In genomic region chr4:45067742-45068141, GRCm38 (mm10) we compare ENCODE assay signal across 30 mouse cellular contexts. TPM values are rescaled to one million over a fixed set of nuclear protein-coding genes. Genes with fewer than 3 reads are reported as not detected.
DNase-seq lines count a peak whose midpoint lies in the region; ATAC-seq and TF ChIP-seq lines count a peak whose summit lies in the region.
"Had no signal": no experiment of that assay in that cellular context is flagged by ENCODE, and none has a peak within 500 bp of the region (broad histone marks: within the 10 kb centered on the region; RNA-seq: fewer than 3 reads in every experiment).

No protein-coding gene starts in this region.

- no peak for TF ChIP-seq CTCF in CH12.LX (conservative IDR thresholded peaks at IDR 0.05 in 1 of 2, IDR thresholded peaks at IDR 0.05 in 1 of 2; ENCODE audit: low read depth in 2 of 2, low read length in 2 of 2)

- H3K9me3 ChIP-seq in CH12.LX (replicated peaks; ENCODE audit: low read length), result no peaks in the 10 kb centered on the region
- H3K9me3 ChIP-seq in embryonic facial prominence, embryonic 15.5 days (replicated peaks), result no peaks in the 10 kb centered on the region
- no peaks in the 10 kb centered on the region for H3K9me3 ChIP-seq in forebrain, embryonic 15.5 days
- H3K9me3 ChIP-seq in intestine, embryonic 16.5 days (ENCODE audit: control insufficient read depth, low read length), result no peaks in the 10 kb centered on the region
- H3K9me3 ChIP-seq: G1E; heart, embryonic 12.5 days; liver, embryonic 15.5 days; midbrain, embryonic 12.5 days; neural tube, embryonic 13.5 days had no signal

- TF ChIP-seq EP300 in CH12.LX (IDR thresholded peaks at IDR 0.05; ENCODE audit: low read length), result no peak

- H3K4me1 ChIP-seq in CH12.LX (ENCODE audit: control insufficient read depth in 1 of 2, insufficient read depth in 2 of 2), result peaks cover 3 to 39% of the 10 kb centered on the region in 2 experiments
- no peaks in the 10 kb centered on the region for H3K4me1 ChIP-seq in embryonic facial prominence, embryonic 15.5 days
- 0 out of 2 replicates have a peak, but pooled peaks cover 3% of the 10 kb centered on the region for H3K4me1 ChIP-seq in forebrain, embryonic 15.5 days
- peaks cover 4% of the 10 kb centered on the region; the same call in 1 of the 2 replicates for H3K4me1 ChIP-seq in intestine, embryonic 16.5 days (ENCODE audit: control insufficient read depth, insufficient read depth, low read length)

- no peak overlapping the region for H3K4me3 ChIP-seq in CH12.LX (replicated peaks in 1 of 3; ENCODE audit: low read depth in 2 of 3, low read length in 2 of 3, poor library complexity in 1 of 3)
- no peak overlapping the region for H3K4me3 ChIP-seq in embryonic facial prominence, embryonic 15.5 days (replicated peaks)
- no peak overlapping the region for H3K4me3 ChIP-seq in forebrain, embryonic 15.5 days
- no peak overlapping the region for H3K4me3 ChIP-seq in intestine, embryonic 16.5 days (ENCODE audit: low read length)
- H3K4me3 ChIP-seq: erythroblast, embryonic 14.5 days; gastrocnemius, adult 2 months; heart, adult 2 months; heart, embryonic 12.5 days; liver, embryonic 15.5 days; megakaryocyte, embryonic 14.5 days; midbrain, embryonic 12.5 days; neural tube, embryonic 13.5 days had no signal

- H3K36me3 ChIP-seq in CH12.LX (replicated peaks in 1 of 2; ENCODE audit: control insufficient read depth in 1 of 2, insufficient read depth in 1 of 2, low read length in 1 of 2), result no peaks in the 10 kb centered on the region
- H3K36me3 ChIP-seq in embryonic facial prominence, embryonic 15.5 days, result peaks cover 4% of the 10 kb centered on the region; the same call in 1 of the 2 replicates
- H3K36me3 ChIP-seq in forebrain, embryonic 15.5 days, result no peaks in the 10 kb centered on the region
- H3K36me3 ChIP-seq in intestine, embryonic 16.5 days (ENCODE audit: control insufficient read depth, insufficient read depth, low read length), result no peaks in the 10 kb centered on the region
- H3K36me3 ChIP-seq: heart, embryonic 12.5 days; liver, embryonic 15.5 days; midbrain, embryonic 12.5 days; neural tube, embryonic 13.5 days had no signal

- dilution Hi-C loops in CH12.LX (cut with MboI; ENCODE audit: extremely low pct_ligation_motif_present, extremely low pct_unique_long_range_greater_than_20kb, low sequenced_read_pairs), result no loop called here

- no peak overlapping the region for H3K9ac ChIP-seq in CH12.LX (ENCODE audit: insufficient read depth, low read depth)
- H3K9ac ChIP-seq in embryonic facial prominence, embryonic 15.5 days, result no peak overlapping the region
- H3K9ac ChIP-seq in forebrain, embryonic 15.5 days (replicated peaks), result no peak overlapping the region
- H3K9ac ChIP-seq in intestine, embryonic 16.5 days (ENCODE audit: low read depth, low read length), result no peak overlapping the region
- H3K9ac ChIP-seq: heart, embryonic 12.5 days; hindbrain, embryonic 14.5 days; liver, embryonic 15.5 days; lung, embryonic 14.5 days; midbrain, embryonic 12.5 days; neural tube, embryonic 13.5 days had no signal

- in situ Hi-C loops in CH12.LX (cut with MboI; ENCODE audit: low pct_ligation_motif_present, low pct_unique_long_range_greater_than_20kb, low sequenced_read_pairs), result no loop called here

- H3K4me2 ChIP-seq in CH12.LX (ENCODE audit: insufficient read depth, low read depth, poor library complexity, severe bottlenecking), result no peak overlapping the region
- no peak overlapping the region for H3K4me2 ChIP-seq in embryonic facial prominence, embryonic 15.5 days (replicated peaks)
- no peak overlapping the region for H3K4me2 ChIP-seq in forebrain, embryonic 15.5 days (replicated peaks)
- no peak overlapping the region for H3K4me2 ChIP-seq in intestine, embryonic 16.5 days (ENCODE audit: low read depth, low read length)
- H3K4me2 ChIP-seq: heart, embryonic 12.5 days; hindbrain, embryonic 14.5 days; liver, embryonic 15.5 days; lung, embryonic 14.5 days; midbrain, embryonic 12.5 days; neural tube, embryonic 13.5 days had no signal

- no peak for TF ChIP-seq POLR2A in CH12.LX (IDR thresholded peaks at IDR 0.05; ENCODE audit: low read depth, low read length)

- H3K27me3 ChIP-seq in CH12.LX (replicated peaks), result no peaks in the 10 kb centered on the region
- no peaks in the 10 kb centered on the region for H3K27me3 ChIP-seq in embryonic facial prominence, embryonic 15.5 days
- H3K27me3 ChIP-seq in forebrain, embryonic 15.5 days, result no peaks in the 10 kb centered on the region
- H3K27me3 ChIP-seq in intestine, embryonic 16.5 days (replicated peaks; ENCODE audit: control insufficient read depth, insufficient read depth, low read length), result no peaks in the 10 kb centered on the region
- H3K27me3 ChIP-seq: heart, embryonic 12.5 days; liver, embryonic 15.5 days; midbrain, embryonic 12.5 days; neural tube, embryonic 13.5 days had no signal

- peak; percentile 92 for DNase-seq in A20 (ENCODE audit: low read depth, low spot score)
- DNase-seq in CH12.LX (ENCODE audit: extremely low read depth), result peak; percentile 57
- DNase-seq in adrenal gland, postnatal 36 days, result no peak
- DNase-seq: adrenal gland, postnatal 14 days; cerebellum, adult 18-20 months; cerebellum, postnatal 10 days; gastrocnemius, adult 2 months; gastrocnemius, postnatal 36 days; heart, adult 2 months; heart, postnatal 4 days; kidney, adult 18-20 months; kidney, postnatal 4 days; liver; lung, embryonic 14.5 days; lung, postnatal 14 days; thymus, adult 2 months; thymus, postnatal 36 days had no signal

- no peaks in the 10 kb centered on the region for H3K79me2 ChIP-seq in CH12.LX (replicated peaks; ENCODE audit: control insufficient read depth, extremely low read depth, insufficient read depth, poor library complexity, severe bottlenecking)

- H3K27ac ChIP-seq in CH12.LX (ENCODE audit: insufficient read depth, low read depth), result no peak overlapping the region
- H3K27ac ChIP-seq in embryonic facial prominence, embryonic 15.5 days (replicated peaks), result no peak overlapping the region
- no peak overlapping the region for H3K27ac ChIP-seq in forebrain, embryonic 15.5 days (replicated peaks)
- no peak overlapping the region for H3K27ac ChIP-seq in intestine, embryonic 16.5 days (ENCODE audit: low read length)
- H3K27ac ChIP-seq: gastrocnemius, adult 2 months; heart, adult 2 months; hindbrain, embryonic 14.5 days; liver, embryonic 15.5 days; midbrain, embryonic 12.5 days; neural tube, embryonic 13.5 days had no signal

- no peak for TF ChIP-seq RAD21 in CH12.LX (IDR thresholded peaks at IDR 0.05; ENCODE audit: low read depth, low read length)

- 79% methylated on average over 4 of the region's 4 CpGs for WGBS in embryonic facial prominence, embryonic 15.5 days
- 82% methylated on average over 4 of the region's 4 CpGs for WGBS in forebrain, embryonic 15.5 days
- 82% methylated on average over 4 of the region's 4 CpGs for WGBS in intestine, embryonic 16.5 days

- ATAC-seq in embryonic facial prominence, embryonic 15.5 days (ENCODE audit: insufficient number of reproducible peaks, low FRiP score, low TSS enrichment, low read depth), result peak; percentile 47; the same call in 1 of the 2 replicates
- ATAC-seq in megakaryocyte progenitor cell, adult 5-6 weeks (replicated peaks; ENCODE audit: poor library complexity), result peak; percentile 49; the same call in 1 of the 2 replicates
- no peak for ATAC-seq in forebrain, embryonic 15.5 days (replicated peaks)
- no peak for ATAC-seq in intestine, embryonic 16.5 days
- ATAC-seq: forebrain, embryonic 14.5 days had no signal

RNA-seq across cellular contexts. Expression of gene Fbxo10, which starts 16.7 kb away (rescaled TPM):
- total RNA-seq in CH12.LX (2012; rRNA removed) (0.97 and 1.4 TPM in 2 replicates), CH12.LX (2014; rRNA removed) (0.39 and 0.49 TPM in 2 replicates)
- polyA plus RNA-seq in CH12.LX (2012; ENCODE audit: insufficient read length, low read depth), result 0.64 and 0.71 TPM in 2 replicates
- polyA plus RNA-seq in embryonic facial prominence, embryonic 15.5 days (2015; fragmentation: Nextera tagmentation; extraction: Ambion mirVana), result 20.0 and 20.5 TPM in 2 replicates
- total RNA-seq in megakaryocyte progenitor cell, adult 5-6 weeks (2015), result 1.2 and 3.1 TPM in 2 replicates
- total RNA-seq in megakaryocyte progenitor cell, adult 5-6 weeks (2017), result 1.8 and 3.1 TPM in 2 replicates
- 24.5 and 25.8 TPM in 2 replicates for polyA plus RNA-seq in forebrain, embryonic 15.5 days (2015; fragmentation: Nextera tagmentation; extraction: Ambion mirVana)
- total RNA-seq in adrenal gland, postnatal 36 days (2021), result 10 to 100 TPM in 1 of 2 experiments, 1 to 10 TPM in 1; 7.2 to 10.6 TPM
- polyA plus RNA-seq in intestine, embryonic 16.5 days (2015; fragmentation: Nextera tagmentation; extraction: Ambion mirVana), result 7.9 and 8.2 TPM in 2 replicates

RNA-seq across cellular contexts. Expression of gene Tomm5, which starts 40.2 kb away (rescaled TPM):
- total RNA-seq in CH12.LX (2012; rRNA removed) (313 and 458 TPM in 2 replicates), CH12.LX (2014; rRNA removed) (845 and 877 TPM in 2 replicates)
- polyA plus RNA-seq in CH12.LX (2012; ENCODE audit: insufficient read length, low read depth), result 321 and 339 TPM in 2 replicates
- polyA plus RNA-seq in embryonic facial prominence, embryonic 15.5 days (2015; fragmentation: Nextera tagmentation; extraction: Ambion mirVana), result 192 and 221 TPM in 2 replicates
- total RNA-seq in megakaryocyte progenitor cell, adult 5-6 weeks (2015), result 231 and 253 TPM in 2 replicates
- total RNA-seq in megakaryocyte progenitor cell, adult 5-6 weeks (2017), result 239 and 266 TPM in 2 replicates
- 143 and 153 TPM in 2 replicates for polyA plus RNA-seq in forebrain, embryonic 15.5 days (2015; fragmentation: Nextera tagmentation; extraction: Ambion mirVana)
- 100 to 1,000 TPM in 1 of 2 experiments, 10 to 100 TPM in 1; 90.2 to 110 TPM for total RNA-seq in adrenal gland, postnatal 36 days (2021)
- polyA plus RNA-seq in intestine, embryonic 16.5 days (2015; fragmentation: Nextera tagmentation; extraction: Ambion mirVana), result 367 and 411 TPM in 2 replicates

RNA-seq across cellular contexts. Expression of gene Polr1e, which starts 49.4 kb away (rescaled TPM):
- 37.2 and 52.7 TPM in 2 replicates for total RNA-seq in CH12.LX (2012; rRNA removed)
- 87.7 and 94.9 TPM in 2 replicates for total RNA-seq in CH12.LX (2014; rRNA removed)
- polyA plus RNA-seq in CH12.LX (2012; ENCODE audit: insufficient read length, low read depth), result 78.6 and 83.0 TPM in 2 replicates
- 31.5 and 33.8 TPM in 2 replicates for polyA plus RNA-seq in embryonic facial prominence, embryonic 15.5 days (2015; fragmentation: Nextera tagmentation; extraction: Ambion mirVana)
- 50.9 and 65.2 TPM in 2 replicates for total RNA-seq in megakaryocyte progenitor cell, adult 5-6 weeks (2015)
- total RNA-seq in megakaryocyte progenitor cell, adult 5-6 weeks (2017), result 47.3 and 53.0 TPM in 2 replicates
- polyA plus RNA-seq in forebrain, embryonic 15.5 days (2015; fragmentation: Nextera tagmentation; extraction: Ambion mirVana), result 31.0 and 34.8 TPM in 2 replicates
- 10 to 100 TPM; 15.9 to 20.4 TPM for total RNA-seq in adrenal gland, postnatal 36 days (2021)
- 31.1 and 34.1 TPM in 2 replicates for polyA plus RNA-seq in intestine, embryonic 16.5 days (2015; fragmentation: Nextera tagmentation; extraction: Ambion mirVana)

RNA-seq across cellular contexts. Expression of gene Zbtb5, which starts 55.5 kb away (rescaled TPM):
- total RNA-seq in CH12.LX (2012; rRNA removed) (6.7 and 10.0 TPM in 2 replicates), CH12.LX (2014; rRNA removed) (9.4 and 10.4 TPM in 2 replicates)
- 8.1 and 8.2 TPM in 2 replicates for polyA plus RNA-seq in CH12.LX (2012; ENCODE audit: insufficient read length, low read depth)
- 21.3 and 22.9 TPM in 2 replicates for polyA plus RNA-seq in embryonic facial prominence, embryonic 15.5 days (2015; fragmentation: Nextera tagmentation; extraction: Ambion mirVana)
- total RNA-seq in megakaryocyte progenitor cell, adult 5-6 weeks (2015), result 5.7 and 6.5 TPM in 2 replicates
- 9.5 and 10.1 TPM in 2 replicates for total RNA-seq in megakaryocyte progenitor cell, adult 5-6 weeks (2017)
- 46.7 and 46.8 TPM in 2 replicates for polyA plus RNA-seq in forebrain, embryonic 15.5 days (2015; fragmentation: Nextera tagmentation; extraction: Ambion mirVana)
- total RNA-seq in adrenal gland, postnatal 36 days (2021), result 10 to 100 TPM in 1 of 2 experiments, 1 to 10 TPM in 1; 9.1 to 13.1 TPM
- polyA plus RNA-seq in intestine, embryonic 16.5 days (2015; fragmentation: Nextera tagmentation; extraction: Ambion mirVana), result 12.8 and 13.8 TPM in 2 replicates

Comparison
In these comparisons a context has a peak if more than half of its experiments do, and no peak if none do; other contexts are left out.
1. DNase-seq: peak in A20 (single experiment) and CH12.LX (single experiment); none in adrenal gland, postnatal 36 days (0 of 2).
2. ATAC-seq: peak in embryonic facial prominence, embryonic 15.5 days (single experiment) and megakaryocyte progenitor cell, adult 5-6 weeks (single experiment); none in forebrain, embryonic 15.5 days (single experiment) and intestine, embryonic 16.5 days (single experiment).